Mouse (Mus musculus) lung, postnatal 0 days (tissue): ENCODE measurements around the gene Zfp935.
"Not testable (repeated sequence)": the region's sequence is repeated elsewhere in the genome, so short reads cannot be mapped to it uniquely, and the experiment has no call there.

ENCODE experiments used
- CTCF ChIP-seq: IDR thresholded peaks from 2 replicates; pipeline ENCODE4 v1.5.1; 2016; ENCODE audit warnings: antibody characterized with exemption, mild to moderate bottlenecking
- EP300 ChIP-seq: IDR thresholded peaks from 2 replicates; pipeline ENCODE4 v1.6.1; 2016; ENCODE audit warnings: antibody characterized with exemption, mild to moderate bottlenecking, control low read depth

DNA sequence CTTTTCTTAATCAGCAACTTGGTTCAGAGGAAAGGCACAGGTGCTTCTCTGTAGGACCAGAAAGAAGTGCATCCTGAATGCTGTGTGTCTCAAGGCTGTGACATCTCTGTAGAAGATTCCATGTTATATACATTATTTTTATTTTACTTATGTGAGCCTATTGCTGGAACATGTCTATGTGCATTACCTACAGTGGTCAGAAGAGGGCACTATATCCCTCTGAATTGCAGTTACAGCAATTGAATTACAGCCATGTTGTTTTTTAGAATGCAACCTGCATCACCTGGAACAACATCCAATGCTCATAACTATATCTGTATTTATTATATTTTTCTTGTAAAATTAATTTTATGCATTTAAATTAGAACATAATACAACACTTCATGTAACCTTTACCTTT, 88.4 kb downstream of the Zfp935 start:
- peak; percentile 56 for TF ChIP-seq CTCF
- not testable (repeated sequence) for TF ChIP-seq EP300
